Mouse (Mus musculus) megakaryocyte-erythroid progenitor cell, adult 5-6 weeks (primary cell): ENCODE measurements around the gene Zfyve28. TPM values are rescaled to one million over a fixed set of nuclear protein-coding genes. Genes with fewer than 3 reads are reported as not detected.

Experiments used
- ATAC-seq: replicated peaks from 2 replicates; pipeline ENCODE4 v1.8.0; 2016; ENCODE audit warnings: mild to moderate bottlenecking, inconsistent platforms; ENCODE audit not compliant: severe bottlenecking, poor library complexity, low FRiP score, low TSS enrichment
- total RNA-seq, 2 experiments: library from RNA; stranded (forward) in 1 of 2; stranded (reverse) in 1 of 2; fragments of 200-1000, 215-1000 nt in 1 of 2; fragments of >200 nt in 1 of 2; fragmentation: Nextera tagmentation in 1 of 2; gene quantifications; 2 replicates each; pipeline ENCODE4 v1.2.3; 2014 to 2017

The Zfyve28 gene
- total RNA-seq, 2 experiments from 2014 or later = not detected

DNA sequence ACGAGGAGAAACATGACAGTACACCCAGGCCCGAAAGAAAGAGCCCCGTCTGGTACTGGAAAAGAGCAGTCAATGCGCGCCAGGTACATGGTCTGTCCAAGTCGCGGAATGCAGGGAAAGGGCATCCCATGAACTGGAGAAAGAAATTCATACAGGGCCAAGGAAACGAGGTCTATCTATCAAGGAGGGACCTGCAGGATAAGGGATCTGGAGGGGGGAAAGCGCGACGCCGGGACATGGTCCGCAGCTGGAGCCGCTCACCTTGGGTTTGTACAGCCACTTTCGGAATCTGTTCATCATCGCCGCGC, 457 bp downstream of the Zfyve28 start:
- ATAC-seq = no peak

DNA sequence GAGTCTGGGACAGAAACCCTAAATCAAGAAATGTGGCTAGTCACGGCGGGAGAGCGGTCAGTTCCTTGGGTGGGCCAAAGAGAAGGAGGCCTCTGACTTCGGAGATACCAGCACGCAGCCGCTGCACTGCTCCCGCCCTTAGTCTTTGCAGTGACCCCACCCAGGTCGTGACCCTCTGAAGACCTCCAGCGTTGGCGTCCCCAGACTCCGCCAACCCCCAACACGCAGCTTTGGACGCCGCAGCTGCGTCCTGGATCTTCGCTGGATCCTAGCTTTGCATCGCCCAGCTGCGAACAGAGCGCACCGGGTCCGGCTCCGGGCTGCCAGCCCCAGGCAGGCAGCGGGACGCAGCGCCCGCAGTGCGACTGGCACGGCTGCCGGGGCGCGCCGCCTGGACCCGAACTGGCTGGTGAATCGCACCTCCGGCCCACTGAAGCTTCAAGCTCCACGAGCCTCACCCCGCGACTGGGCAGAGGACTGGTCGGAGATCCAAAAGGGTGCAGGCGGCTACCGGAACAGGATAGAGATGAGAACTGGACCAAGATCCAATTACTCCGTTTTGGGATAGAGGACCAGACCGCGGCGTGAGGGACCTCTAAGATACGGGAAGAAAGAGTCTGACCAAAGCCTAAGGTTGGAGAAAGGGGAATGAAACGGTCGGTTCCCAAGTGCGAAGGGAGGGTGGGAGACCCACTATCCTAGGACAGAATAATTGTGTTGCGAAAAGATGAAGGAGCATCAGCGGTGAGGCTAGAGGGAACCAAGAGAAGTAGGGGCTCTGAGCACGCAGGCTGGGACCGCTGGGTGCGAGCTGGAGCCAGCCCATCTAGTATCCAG, 1.0 kb downstream of the Zfyve28 start:
- ATAC-seq = no peak

DNA sequence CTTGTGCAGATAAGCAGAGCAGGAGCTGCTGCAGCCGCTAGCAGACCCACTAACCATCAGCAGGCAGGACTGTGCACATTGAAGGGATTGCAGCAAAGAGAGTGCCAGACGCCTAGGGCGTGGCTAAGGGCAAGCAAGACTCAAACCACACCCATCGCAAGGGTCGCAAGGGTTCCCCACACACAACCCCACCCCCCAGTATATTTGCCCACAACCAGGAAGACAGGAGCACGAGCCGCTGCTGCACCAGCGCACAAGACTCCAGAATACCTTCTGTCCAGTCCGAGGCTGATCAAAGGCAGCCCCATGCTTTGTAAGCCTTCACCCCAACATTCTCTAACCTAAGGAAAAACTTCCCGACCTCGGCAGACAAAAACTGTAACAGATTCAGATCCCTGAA, 1.7 kb downstream of the Zfyve28 start:
- no peak for ATAC-seq

DNA sequence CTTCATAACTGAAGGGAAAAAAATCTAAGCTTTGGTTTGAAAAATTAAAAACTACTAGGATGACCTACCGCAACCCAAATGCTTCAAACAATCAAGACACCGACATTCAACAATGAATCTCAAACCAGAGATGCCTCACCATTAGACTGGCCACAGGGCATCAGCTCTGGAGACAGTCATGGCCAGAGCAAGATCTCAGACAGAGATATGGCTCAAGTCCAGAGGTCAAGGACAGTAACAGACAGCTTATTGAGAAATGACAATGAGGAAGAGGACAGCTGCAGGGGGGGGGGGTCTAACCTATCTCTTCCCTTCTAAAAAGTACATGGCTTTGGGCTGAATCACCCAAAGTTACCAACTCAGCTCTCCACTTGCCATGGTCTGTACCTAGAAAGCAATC, 3.0 kb downstream of the Zfyve28 start:
- ATAC-seq = no peak

DNA sequence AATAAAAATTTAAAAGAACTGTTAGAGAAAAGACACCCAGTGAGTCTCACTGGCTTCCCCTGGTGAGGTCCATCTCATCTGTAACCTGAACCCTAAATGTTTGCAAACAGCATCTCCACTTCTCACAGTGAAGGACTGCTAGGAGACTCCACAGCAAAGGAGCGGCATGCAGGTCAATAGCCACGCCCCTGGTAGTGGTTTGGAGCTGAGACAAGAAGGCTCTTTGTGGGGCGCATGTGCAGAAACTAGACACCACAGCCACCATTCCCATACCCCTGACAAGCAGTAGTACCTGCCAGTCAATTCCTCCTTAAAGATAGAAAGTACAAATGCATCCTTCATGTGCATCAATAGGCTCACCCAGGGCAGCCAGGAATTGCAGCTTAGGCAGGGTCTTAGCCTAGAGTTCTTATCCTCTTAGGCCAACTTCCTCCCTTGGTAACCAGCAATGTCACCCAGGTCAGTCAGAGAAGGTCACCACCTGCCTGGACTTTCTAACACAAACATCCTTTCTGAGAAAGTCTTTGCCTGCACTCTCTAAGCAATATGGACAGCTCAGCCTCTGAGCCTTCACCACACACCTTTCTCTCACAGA, 4.0 kb downstream of the Zfyve28 start:
- ATAC-seq = no peak

DNA sequence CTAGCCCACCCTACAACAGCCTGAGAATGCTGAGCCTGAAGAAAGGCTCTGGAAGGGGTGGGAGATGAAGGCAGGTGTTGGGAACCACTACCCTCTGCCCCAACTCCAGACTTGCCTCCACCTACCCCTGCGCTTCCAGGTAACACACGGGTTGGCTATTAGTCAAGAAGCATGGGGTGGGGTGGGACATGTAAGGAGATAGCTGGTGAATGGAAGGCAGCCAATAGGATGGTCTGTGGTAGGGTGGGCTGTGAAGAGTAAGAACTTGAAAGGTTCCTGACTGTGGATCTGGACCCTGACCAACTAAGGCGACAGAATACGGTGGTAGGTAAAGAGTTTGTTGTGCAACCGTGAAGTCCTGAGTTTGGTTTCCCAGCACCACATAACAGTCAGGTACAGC, 4.9 kb downstream of the Zfyve28 start:
- no peak for ATAC-seq

DNA sequence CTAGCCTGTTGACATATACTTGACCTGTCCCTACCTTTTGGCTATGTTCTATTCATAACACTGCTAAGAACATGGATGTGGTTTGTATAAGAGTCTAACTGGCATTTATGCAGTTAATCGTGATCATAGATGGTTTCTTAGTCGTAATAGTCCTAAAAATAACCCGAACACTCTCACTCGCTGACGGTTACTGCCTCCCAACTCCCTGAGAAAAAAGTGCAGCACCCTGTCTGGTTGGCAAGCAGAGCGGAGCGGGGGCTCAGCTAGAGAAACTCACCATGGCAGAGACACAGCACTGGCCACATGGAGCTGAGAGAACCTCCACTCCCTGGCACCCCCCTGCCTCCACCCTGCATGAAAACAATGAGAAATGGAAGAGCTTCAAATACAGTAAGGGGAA, 7.3 kb downstream of the Zfyve28 start:
- ATAC-seq = no peak

DNA sequence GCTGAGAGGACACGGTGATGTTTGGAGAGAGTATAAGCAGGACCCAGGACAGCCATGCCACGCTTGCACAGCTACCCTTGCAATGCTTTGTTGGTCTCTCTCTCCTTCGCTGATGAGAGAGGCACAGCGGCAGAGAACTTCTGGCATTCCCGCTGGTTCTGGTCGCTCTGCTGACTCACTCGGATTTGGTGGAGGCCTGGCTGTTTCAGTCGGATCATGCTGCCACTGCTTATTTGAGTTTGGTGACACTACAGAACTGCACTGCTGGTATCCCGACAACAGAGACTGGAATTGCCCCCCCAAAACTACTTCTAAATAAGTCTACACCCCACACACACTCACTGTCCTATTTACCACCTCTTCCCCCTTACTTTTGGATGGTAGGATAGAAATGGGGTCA, 9.0 kb downstream of the Zfyve28 start:
- no peak for ATAC-seq

DNA sequence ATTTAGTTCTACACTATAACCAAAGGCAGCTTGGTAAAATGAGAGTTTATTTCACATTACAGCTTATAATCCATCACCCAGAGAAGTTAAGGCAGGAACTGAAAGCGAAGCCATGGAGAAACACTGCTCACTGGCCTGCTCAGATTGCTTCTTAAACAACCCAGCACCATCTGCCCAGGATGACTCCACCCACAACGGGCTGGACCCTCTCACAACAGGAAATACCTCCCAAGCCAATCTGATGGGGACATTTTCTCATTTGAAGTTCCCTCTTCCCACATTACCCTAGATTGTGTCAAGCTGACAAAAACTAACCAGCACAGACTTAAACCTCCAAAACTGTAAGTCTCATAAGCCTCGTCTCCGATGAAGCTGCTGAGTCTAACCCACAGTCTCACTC, 10.2 kb downstream of the Zfyve28 start:
- ATAC-seq = no peak

DNA sequence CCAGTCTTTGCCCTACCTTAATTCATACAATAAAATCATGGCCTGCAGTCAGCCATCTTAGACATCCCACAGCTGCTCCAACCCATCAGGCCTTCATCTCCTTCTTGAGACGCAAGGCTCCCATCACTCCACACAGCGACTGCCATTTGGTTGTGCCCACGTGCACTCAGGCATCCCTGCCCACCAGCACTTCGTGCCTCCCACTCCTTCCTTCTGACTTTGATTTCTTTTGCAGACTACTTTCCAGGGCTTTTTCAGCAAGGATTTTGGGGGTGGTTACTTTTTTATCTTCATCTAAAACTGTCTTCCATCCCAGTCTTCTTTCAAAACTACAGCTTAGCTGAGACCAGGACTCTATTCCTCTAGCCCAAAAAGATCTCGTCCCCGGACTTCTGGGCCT, 11.5 kb downstream of the Zfyve28 start:
- no peak for ATAC-seq

DNA sequence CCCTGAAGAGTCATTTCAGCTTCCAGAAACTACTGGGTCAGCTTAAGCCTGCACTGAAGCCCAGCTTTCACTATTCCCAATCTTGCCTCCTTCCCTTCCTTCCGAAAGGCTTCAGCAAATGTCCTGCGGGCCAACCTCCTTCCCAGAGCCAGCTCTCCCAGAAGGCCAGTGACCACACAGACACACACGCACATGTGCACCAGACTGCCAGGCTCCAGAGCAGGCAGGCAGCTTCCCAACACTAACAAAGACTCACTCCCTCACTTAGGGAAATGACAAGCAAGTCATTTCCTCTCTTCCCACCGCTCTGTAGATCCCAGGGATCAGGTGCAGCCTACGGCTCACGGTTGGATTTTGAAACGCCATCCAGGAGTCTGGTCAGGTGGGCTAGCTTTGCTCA, 12.1 kb downstream of the Zfyve28 start:
- ATAC-seq = no peak

DNA sequence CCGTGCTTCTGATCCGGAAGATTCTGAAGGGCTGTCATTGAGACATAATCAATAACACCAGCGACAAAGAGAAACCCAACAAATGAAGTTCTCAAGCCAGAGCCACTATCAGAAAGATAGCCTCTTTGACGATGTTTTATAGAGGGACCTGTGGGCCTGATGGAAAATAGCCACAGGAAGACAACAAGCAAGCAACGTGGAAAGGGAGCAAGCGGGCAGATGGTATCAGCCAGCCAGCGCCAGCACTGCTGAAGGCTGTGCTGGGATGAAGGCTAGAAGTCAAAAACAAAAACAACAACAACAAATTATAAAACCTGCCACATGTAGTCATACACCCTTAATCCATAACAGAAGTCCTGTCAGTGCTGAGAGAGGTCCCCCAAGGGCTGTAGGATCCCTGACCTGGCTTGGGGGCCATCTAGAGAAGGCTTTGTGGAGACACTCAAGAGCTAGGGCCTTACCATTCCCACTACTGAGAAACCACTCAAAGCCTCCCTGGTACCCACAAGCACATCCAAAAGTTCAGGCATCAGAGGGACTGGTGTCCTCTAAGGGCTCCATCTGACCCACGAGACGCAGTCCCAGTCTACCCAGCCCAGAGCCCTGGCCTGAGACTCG, 13.5 kb downstream of the Zfyve28 start:
- ATAC-seq = no peak

DNA sequence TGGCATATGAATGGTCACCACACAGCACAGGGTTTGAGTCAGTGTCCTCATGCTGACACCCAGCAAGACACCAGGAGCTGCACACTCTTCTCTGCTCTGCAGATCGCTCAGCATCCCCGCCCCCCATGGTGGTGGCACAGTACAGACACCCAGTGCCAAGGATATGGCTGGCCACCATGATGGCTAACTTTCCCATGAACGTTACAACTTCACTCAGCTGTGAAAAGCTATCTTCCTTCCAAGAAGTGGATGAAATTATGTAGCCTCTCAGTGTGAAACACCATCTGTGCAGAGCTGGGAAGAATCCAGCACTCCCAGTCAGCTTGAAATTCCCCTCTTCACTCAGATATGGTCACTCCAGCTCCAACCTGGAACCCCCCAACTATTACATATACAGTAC, 14.0 kb downstream of the Zfyve28 start:
- ATAC-seq = no peak

DNA sequence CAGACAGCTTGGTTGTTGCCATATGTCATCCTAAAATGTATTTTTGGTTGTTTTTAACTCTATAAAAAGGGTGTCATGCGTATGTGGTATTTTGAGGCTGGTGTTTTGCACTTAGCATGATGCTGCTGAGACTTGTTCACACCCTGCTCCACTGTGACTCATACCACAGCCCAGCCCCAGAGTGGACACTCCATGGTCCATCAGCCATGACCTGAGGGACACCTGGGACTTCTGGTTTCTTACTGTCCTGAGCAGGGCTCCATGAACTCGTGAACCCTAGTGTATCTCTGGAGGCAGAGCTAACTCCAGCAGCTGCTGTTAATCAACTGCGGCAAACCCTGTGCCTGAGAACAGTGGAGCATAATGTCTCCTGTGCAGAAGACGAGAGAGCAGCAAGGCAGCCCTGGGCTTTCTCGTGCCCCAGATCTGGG, 15.0 kb downstream of the Zfyve28 start:
- ATAC-seq = no peak

DNA sequence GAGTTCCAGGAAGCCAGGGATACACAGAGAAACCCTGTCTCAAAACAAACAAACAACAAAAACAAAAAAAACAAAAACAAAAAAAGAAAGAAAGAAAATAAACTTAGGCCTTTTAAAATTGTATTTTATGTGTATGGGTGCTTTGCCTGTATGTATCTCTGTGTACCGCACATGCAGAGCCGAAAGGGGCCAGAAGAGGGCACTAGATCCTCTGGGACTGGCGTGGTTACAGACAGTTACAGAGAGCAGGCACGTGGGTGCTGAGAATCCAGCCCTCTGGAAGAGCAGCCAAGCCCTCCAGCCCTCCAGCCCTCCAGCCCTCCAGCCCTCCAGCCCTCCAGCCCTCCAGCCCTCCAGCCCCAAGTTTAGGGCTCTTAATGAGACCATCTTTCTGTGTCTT, 16.5 kb downstream of the Zfyve28 start:
- ATAC-seq = peak; percentile 72

DNA sequence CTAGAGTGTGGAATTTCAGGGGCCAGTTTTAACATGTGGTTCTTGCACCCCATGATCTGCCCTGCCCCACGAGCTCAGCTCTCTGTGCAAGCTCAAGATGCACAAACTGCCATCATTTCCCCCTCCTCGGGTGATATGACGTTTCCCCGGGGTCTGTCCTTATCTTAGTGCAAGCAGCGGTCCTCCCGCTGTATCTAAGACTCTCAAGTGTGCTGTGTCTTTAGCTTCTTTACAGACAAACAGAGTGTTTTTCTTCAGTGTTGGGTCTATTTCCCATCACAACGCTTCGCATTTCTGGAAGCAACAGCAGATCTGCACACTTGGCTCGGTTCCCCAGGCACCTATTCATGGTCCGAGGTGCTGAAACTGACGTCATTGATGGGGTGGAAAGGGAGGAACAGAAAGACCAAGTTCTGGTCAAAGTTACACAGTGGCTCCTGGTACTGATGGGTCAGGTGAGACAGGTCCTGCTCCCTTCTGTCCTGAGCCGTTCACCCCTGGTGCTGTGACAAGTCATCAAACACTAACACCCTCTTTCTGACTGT, 18.3 kb downstream of the Zfyve28 start:
- peak; percentile 75 for ATAC-seq

DNA sequence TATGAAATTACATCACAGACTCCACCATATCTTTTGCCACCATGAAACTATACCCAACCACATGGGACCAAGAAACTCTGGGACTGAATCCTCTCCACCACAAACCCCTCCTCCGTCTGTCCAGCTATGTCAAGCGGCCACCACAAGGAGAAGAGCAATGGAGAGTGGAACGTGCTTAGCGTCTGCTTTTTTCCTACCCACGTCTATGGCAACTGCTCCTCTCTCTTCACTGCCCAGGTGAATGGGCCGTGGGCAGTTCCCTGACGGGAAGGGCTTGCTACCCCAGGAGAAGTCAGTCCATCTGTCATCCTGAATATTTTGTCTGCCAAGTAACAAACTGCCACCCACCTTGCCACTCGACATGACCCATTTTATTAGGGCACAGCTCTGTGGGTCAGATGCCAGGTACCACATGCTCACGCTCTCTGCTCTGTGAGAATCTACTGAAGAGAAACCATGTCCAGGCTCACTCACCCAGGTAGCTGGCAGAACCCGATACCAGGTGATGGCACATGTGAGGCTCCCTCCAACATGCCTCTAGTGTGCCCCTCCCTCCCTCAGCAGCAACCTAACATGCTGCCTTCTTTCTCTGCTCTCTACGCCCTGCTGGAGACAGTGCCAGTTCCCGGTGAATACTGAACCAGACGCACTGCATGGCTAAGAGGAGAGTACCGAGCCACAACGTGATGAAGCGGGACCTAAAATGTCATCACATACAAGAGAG, 18.9 kb downstream of the Zfyve28 start:
- peak; percentile 31; the same call in 1 of the 2 replicates for ATAC-seq

DNA sequence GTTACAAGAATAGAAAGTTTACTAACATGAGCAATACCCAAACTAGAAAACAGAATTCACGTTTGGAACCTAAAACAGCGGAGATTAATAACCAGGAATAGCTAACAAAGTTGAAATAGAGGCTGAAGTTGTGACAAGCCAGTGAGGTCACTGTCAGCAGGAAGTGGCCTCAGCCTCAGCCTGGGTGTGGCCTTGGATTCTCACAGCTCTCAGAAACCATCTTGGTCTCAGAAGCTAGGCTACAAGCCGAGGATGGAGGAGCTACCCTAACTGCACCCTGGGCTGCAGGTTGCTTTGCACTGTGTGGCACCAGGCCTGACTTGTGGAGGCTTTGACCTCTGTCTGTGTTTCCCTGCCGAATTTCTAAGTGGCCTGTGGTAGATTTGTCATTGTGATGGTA, 22.2 kb downstream of the Zfyve28 start:
- no peak for ATAC-seq

DNA sequence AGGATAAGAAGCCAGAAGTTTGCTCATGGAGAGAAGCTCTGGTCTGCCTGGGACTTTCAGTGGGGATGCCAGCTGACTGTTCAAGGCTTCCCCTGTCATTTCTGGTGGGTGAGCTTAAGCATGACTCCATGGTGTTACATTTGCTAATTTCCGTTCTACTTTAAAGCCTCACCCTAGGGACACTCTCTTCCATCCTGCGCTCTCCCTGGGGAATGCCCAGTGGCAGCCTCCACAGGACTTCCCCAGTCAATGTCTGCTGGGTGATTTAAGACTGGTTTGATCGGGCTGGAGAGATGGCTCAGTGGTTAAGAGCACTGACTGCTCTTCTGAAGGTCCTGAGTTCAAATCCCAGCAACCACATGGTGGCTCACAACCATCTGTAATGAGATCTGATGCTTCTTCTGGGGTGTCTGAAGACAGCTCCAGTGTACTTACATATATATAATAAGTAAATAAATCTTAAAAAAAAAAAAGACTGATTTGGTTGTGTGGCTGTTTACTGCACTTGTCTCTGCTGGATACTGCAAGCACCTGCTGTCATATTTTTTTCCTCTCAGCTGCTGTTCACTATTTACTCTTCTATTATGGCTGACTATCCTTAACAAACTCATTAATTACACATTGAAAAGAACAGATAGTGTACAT, 29.0 kb downstream of the Zfyve28 start:
- no peak for ATAC-seq

DNA sequence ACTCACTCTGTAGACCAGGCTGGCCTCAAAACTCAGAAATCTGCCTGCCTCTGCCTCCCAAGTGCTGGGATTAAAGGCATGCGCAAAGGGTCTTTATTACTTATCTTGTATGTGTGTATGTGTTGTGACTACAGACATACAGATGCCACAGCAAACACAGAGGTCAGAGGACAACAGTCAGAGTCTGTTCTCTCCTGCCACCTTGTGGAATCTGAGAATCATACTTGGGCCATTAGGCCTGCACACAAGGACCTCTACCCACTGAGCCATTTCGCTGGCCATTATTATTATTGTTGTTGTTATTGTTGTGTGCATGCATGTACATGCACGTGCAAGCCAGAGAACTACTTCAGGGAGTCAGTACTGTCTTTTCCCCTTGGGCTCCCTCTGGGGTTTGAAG, 33.1 kb downstream of the Zfyve28 start:
- no peak for ATAC-seq
